Mouse (Mus musculus) lung, postnatal 4 days (tissue): Measurements from ENCODE around the gene Dnmbp.
"Not testable (repeated sequence)": the region's sequence is repeated elsewhere in the genome, so short reads cannot be mapped to it uniquely, and the experiment has no call there.

Experiments used
- DNase-seq, 2 experiments: peaks; one replicate each; pipeline ENCODE4 v3.0.0; 2021

Gene Dnmbp

DNA sequence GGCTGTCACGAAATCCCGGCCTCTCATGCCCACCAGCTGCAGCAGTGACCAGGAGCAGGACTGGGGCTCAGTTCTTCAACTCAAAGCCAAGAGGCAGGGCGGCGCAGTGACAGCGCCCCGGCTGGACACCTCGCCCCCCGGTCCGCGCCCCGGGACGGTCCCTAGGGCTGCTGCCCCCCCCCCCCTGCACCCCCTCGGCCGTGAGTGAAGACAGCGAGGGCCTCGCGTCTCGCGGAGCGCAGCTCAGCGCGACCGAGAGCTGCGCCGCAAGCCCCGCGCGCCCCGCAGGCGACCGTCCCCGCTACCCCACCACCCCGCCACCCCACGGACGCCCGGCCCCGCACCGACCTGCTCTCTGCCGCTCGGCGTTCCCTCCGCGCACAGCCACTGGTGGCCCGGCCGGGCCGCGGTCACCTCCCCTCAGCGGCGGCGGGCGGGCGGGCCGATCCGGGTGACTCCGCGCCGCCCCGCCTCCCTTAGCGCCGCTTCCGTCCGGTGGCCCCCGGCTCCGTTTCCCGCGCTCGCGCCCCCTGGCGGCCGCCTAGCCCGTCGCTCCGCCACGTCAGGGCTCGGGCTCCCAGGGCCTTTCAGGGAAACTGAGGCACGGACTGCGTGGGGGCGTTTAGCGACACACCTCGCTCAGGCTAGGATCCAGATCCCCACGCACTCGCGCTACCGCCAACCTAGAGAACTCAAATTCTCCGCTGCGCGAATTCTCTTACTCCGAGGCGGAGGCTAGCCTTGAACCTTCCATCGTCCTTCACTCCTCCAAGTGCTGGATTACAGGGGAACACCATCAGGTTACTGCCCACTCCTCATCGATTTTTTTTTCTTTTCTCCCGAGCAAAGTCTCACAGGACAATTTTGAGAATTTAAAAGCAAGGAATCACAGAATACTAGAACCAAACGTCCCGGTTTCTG is at the start of gene Dnmbp:
Gene Dnmbp (minus strand): TSS at position 423 of the 921 bp plus-strand sequence.
- peak; percentile 90 to 91 for DNase-seq

GRCm38 (mm10) chr19:43986069-43986794 is 46.2 kb upstream of the Dnmbp start, which contains the start of gene Cpn1:
Gene Cpn1, minus strand, starts transcription at chr19:43986556.
- DNase-seq: peak; percentile 44 to 46

DNA sequence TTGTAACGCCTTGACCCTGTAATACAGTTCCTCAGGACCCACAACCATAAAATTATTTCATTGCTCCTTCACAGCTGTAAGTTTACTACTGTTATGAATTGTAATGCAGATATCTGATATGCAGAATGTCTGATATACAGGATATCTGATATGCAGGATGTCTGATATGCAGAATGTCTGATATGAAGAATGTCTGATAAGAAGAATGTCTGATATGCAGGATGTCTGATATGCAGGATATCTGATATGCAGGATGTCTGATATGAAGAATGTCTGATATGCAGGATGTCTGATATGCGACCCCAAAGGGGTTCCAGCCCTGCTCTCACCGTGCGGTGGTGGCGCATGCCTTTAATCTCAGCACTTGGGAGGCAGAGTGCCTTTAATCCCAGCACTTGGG is 42.0 kb upstream of the Dnmbp start:
- no peak for DNase-seq

- no peak for DNase-seq
Observed at GRCm38 (mm10) chr19:43980711-43981110, 40.7 kb upstream of the Dnmbp start.

DNA sequence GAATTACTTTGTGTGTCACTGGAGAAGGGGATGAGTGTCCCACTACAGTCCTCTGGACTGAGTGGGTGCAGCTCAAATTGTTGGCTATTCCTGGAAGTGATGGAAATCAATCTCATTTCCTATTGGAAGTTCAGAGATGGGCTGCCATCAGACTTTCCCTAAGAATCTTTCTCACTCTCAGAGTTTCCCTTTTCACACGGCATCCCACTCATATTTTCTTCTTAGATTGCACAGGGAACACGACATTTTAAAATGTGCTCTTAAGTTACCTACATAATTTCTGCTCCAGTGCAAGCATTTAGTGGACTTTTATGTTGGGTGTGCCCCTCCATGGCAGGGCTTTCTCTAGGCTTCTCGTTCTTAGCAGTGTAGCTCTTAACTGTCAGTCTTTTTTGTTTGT is 37.8 kb upstream of the Dnmbp start:
- DNase-seq: no peak

DNA sequence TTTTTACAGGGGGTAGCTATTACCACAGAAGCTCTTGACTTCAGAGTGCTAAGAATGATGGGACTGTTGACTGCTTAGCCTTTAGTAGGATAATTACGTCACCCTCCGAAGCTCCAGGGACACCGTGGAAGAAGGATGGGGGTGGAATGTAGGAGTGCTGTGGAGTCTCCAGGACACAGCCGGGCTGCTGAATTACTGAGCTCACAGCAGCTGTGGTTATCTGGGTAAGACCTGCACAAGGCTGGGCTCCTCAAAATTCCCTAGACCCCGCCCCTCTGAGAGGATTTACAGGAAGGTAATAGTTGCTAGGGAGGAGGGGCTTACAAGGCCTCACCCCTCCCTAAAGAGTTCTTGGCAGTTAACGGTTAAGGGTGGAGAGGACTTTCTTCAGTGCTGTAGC is 36.7 kb upstream of the Dnmbp start:
- DNase-seq: no peak

GRCm38 (mm10) chr19:43974221-43974620 is 34.2 kb upstream of the Dnmbp start:
- no peak for DNase-seq

DNA sequence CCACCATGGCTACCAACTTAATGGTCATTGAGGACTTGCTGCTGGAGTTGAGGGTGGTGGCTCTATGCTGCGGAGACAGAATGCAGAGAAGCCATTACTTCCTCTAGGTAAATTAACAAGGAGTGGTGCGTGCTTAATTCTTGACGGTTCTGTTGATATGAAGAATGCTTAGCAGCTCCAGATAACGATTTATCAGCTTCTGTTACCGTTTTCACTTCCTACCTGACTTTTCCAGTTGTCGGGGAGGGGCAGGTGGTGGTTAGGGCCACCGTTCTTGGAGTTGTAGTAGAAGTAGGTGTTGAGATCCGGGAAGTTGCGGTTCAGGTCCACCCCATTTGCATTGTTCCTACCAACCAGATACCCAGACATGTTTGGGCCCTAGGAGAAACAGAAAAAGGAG is 33.7 kb upstream of the Dnmbp start:
- DNase-seq: no peak

GRCm38 (mm10) chr19:43972129-43972528 is 32.1 kb upstream of the Dnmbp start:
- no peak for DNase-seq

GRCm38 (mm10) chr19:43968436-43969026 is 28.5 kb upstream of the Dnmbp start:
- no peak for DNase-seq

DNA sequence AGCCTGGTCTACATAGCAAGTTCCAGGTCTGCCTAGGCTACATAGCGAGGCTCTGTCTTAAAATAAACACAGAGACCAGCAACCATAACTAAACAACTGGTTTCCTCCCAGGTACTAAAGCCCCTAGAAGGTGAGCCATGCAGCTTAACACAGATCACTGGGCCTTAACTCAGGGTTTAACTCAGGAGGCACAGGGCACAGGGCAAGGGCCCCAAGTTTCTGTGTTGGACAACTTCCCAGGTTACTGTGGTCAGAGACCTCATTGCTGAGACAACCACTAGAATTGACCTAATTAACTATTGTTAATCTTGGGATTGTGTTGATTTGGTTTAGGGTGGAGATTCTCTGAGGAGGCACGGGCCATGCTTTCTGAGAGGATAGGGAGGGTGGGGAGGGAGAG is 26.5 kb upstream of the Dnmbp start:
- DNase-seq: no peak

DNA sequence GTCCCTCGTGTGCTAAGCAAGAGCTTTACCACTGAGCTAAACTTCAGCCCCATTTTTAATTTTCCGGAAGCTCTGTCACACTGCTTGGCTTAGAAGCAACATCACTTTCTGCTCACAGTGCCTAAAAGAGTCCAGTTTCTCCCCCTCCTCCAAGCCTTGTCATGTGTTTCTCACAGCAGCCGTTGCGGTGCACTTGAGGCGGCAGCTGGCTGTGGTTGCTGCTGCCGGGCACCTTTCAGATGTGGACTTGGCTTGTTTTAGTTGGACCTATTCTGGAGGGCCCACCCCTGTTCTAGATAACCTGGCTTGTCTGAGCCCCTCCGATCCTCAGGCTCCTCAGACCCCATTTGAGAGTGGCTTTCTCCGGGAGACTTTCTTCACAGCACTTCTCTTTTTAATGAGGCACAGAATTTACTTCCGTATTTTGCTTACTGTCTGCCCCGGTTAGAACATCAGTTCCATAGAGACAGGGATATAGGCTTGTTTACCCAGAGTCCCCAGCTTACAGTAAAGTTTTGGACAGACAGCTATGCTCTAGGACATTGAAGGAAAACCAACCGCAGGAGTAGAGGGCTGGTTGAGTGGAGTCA is 25.6 kb upstream of the Dnmbp start:
- DNase-seq: peak; percentile 18 to 31

DNA sequence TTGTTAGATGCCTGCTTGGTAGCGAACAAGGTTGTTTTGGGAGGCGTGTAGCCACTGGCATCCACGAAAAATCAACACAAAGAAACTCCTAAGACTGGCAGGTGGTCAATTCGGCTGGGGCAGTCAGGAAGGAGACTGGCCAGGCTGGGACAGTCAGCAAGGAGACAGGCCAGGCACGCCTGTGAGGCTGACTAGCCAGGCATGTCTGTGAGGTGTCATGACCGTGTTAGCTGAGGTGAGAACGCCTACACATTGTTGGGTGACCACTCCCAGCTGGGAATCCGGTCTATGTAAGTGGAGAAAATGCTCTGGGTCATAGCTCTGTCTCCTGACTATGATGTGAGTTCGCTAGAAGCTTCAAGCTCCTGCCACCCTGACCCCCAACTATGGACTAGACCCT is 22.8 kb upstream of the Dnmbp start:
- no peak for DNase-seq

- no peak for DNase-seq
Observed at GRCm38 (mm10) chr19:43961185-43961584, 21.2 kb upstream of the Dnmbp start.

GRCm38 (mm10) chr19:43960014-43960413 is 20.0 kb upstream of the Dnmbp start:
- DNase-seq: peak in 1 of 2 experiments; percentile 56

DNA sequence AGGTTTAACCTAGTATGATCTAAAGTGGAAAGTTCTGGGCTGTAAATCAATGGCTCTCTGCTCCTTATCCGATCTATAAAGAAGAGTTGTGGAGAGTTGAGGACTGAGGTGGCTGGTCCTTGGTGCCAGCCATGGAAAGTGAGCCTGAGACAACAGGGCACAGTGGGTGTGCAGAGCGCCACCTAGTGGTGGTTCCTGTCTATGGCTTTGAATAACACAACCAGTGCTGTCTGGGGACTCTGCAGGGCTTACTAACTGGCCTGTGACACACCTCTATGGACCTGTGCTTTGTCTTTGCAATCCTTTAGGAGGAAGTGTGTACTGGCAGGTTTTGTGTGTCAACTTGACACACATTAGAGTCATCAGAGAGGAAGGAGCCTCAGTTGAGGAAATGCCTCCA is 19.2 kb upstream of the Dnmbp start:
- DNase-seq: peak; percentile 63 to 78

DNA sequence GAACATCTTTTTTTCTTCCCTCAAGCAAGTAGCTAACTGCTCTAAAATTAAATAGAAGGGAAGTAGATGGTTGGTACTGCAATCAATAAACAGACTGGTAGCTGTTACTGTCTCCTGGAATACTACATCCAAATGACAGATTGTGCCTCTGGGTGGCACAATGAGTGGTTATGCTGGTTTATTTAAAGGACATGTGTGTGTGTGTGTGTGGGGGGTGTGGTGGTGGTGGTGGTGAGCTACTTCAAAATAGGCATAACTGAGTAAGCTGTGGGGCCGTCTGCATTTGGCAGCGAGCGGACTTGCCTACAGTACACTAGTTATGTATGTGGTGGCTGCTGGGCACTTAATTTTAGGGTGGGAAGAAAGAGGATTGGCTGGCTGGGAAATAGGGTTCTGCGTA is 17.9 kb upstream of the Dnmbp start:
- DNase-seq: no peak

DNA sequence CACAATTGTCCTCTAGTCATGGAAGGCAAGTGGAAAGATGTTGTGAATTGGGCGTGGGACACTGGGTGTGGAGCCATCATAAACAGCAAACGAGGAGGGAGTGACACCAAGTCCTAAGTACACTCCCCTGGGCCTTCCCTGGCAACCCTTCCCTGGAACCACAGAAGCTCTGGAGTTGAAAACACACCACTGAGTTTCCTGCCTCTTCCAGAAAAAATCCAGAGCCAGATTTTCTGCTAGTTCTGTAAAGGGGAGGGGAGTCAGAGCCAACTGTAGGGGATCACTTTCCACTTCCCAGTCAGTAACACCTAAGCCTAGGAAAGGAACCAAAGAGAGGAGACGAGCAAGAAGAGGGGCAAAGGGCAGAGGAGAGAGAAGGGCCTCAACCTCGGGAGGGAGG is 17.4 kb upstream of the Dnmbp start:
- no peak for DNase-seq

- no peak for DNase-seq
Observed at GRCm38 (mm10) chr19:43955266-43955665, 15.3 kb upstream of the Dnmbp start.

DNA sequence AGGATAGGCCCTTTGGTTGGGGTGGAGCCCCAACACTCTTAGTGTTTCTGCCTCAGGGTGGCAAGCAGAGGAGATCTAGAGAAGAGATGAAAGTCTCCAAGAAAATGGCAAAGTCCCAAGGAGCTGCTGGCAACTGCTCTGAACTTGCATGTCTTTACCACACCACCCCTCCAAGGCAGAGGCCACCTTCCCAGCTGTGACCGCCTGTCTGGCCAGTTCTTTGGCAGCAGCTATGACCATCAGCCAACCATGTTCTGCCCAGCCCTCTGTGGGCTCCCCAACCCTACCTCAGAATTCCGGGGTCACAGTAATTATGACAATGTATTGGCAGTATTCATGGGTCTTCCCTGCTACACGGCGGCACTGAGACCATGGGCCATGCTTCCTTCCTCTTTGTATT is 14.9 kb upstream of the Dnmbp start:
- DNase-seq: no peak

GRCm38 (mm10) chr19:43952936-43953335 is 12.9 kb upstream of the Dnmbp start:
- DNase-seq: not testable (repeated sequence)

- DNase-seq: no peak
Observed at GRCm38 (mm10) chr19:43949111-43949810, 9.3 kb upstream of the Dnmbp start.

GRCm38 (mm10) chr19:43944566-43944965 is 4.6 kb upstream of the Dnmbp start:
- DNase-seq: no peak
